Mouse (Mus musculus): Measurements from ENCODE around the gene Pafah1b2. TPM values are rescaled to one million over a fixed set of nuclear protein-coding genes. Genes with fewer than 3 reads are reported as not detected.

The Pafah1b2 gene
- total and polyA plus RNA-seq, 3 experiments = 65.5 to 154 (median 134) TPM

- DNase-seq (ENCODE audit: low spot score) (no peak), ATAC-seq (ENCODE audit: extremely low read depth, insufficient number of reproducible peaks, low FRiP score, poor library complexity, severe bottlenecking) (no peak)
- Histone ChIP-seq H3K36me3 (replicated peaks) (peaks cover 59% of the 10 kb centered on the region), H3K4me1 (ENCODE audit: insufficient read depth, low read depth, low read length) (peaks cover 27% of the 10 kb centered on the region), H3K9me3 (replicated peaks) (no peaks in the 10 kb centered on the region), H3K4me3 (ENCODE audit: low read depth, low read length) (no peak overlapping the region), H3K27me3 (ENCODE audit: insufficient read depth, low read length) (no peaks in the 10 kb centered on the region)
- TF ChIP-seq GATA2 (IDR thresholded peaks at IDR 0.05; ENCODE audit: borderline replicate concordance, low read depth, low read length) (no peak), TAL1 (conservative IDR thresholded peaks at IDR 0.05; ENCODE audit: low read depth, low read length) (no peak), GATA1 (IDR thresholded peaks at IDR 0.05; ENCODE audit: borderline replicate concordance, low read length) (no peak), POLR2AphosphoS5 (IDR thresholded peaks at IDR 0.05; ENCODE audit: insufficient replicate concordance, low read depth, low read length) (no peak), CTCF (IDR thresholded peaks at IDR 0.05; ENCODE audit: low read depth, low read length) (no peak)
Measured at GRCm38 (mm10) chr9:45958851-45959250, 53.6 kb downstream of the Pafah1b2 start.

- Histone ChIP-seq H3K27me3 (ENCODE audit: insufficient read depth, low read length) (no peaks in the 10 kb centered on the region), H3K36me3 (replicated peaks) (peaks cover 56% of the 10 kb centered on the region), H3K9me3 (replicated peaks) (no peaks in the 10 kb centered on the region), H3K4me1 (ENCODE audit: insufficient read depth, low read depth, low read length) (peaks cover 34% of the 10 kb centered on the region), H3K4me3 (ENCODE audit: low read depth, low read length) (no peak overlapping the region)
- DNase-seq (ENCODE audit: low spot score) (no peak), ATAC-seq (ENCODE audit: extremely low read depth, insufficient number of reproducible peaks, low FRiP score, poor library complexity, severe bottlenecking) (no peak)
- TF ChIP-seq GATA2 (IDR thresholded peaks at IDR 0.05; ENCODE audit: borderline replicate concordance, low read depth, low read length) = no peak
- no peak for TF ChIP-seq POLR2AphosphoS5 (IDR thresholded peaks at IDR 0.05; ENCODE audit: insufficient replicate concordance, low read depth, low read length)
- no peak for TF ChIP-seq CTCF (IDR thresholded peaks at IDR 0.05; ENCODE audit: low read depth, low read length)
- TF ChIP-seq GATA1 (IDR thresholded peaks at IDR 0.05; ENCODE audit: borderline replicate concordance, low read length) = no peak
- no peak for TF ChIP-seq TAL1 (conservative IDR thresholded peaks at IDR 0.05; ENCODE audit: low read depth, low read length)
Measured at GRCm38 (mm10) chr9:45958023-45958670, 54.3 kb downstream of the Pafah1b2 start.

DNA sequence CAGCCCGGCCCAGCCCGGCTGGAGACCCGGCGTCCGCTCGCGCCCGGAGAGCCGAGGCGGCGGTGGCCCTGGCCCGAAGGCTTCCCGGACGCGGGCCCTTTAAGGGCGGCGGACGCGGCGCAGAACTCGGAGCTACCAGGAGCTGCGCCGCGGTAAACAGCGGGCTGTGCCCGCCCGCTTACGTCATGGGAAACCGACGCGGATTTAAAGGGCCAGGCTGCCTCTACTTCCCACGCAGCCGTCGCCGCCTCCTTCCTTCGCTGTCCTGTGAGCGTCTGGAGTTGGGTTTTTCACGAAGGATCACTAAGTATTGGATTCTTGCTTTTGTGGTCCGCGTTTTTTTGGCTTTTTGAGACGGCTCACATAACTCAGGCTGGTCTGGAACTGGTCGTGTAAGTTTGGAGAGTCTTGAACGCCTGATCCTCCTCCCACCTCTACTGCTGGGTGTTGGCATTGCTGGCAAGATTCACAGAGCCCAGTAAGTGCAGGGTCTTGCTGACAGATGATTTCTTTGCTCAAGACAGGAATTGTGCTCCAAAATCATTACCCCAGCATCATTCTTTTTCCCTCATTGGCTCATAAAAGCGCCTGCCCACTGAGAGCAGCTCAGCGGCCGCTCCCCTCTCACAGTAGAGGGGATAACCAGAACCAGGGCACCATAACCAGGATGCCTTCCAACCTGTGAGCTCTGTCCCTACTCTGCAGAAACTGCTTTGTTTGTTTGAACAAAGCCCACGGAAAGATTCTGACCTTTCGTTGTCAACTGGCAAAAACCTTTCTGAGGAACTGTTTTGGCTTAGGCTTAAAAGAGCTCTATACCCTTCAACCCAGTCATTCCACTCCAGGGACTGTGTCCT, 57.2 kb downstream of the Pafah1b2 start, which contains the start of gene Sidt2:
Gene Sidt2 (minus strand): TSS at position 152 of the 857 bp plus-strand sequence.
- TF ChIP-seq TAL1 (conservative IDR thresholded peaks at IDR 0.05; ENCODE audit: low read depth, low read length) = no peak
- no peak for TF ChIP-seq POLR2AphosphoS5 (IDR thresholded peaks at IDR 0.05; ENCODE audit: insufficient replicate concordance, low read depth, low read length)
- TF ChIP-seq GATA1 (IDR thresholded peaks at IDR 0.05; ENCODE audit: borderline replicate concordance, low read length) = no peak
- no peak for TF ChIP-seq GATA2 (IDR thresholded peaks at IDR 0.05; ENCODE audit: borderline replicate concordance, low read depth, low read length)
- TF ChIP-seq CTCF (IDR thresholded peaks at IDR 0.05; ENCODE audit: low read depth, low read length) = no peak
- H3K4me3 ChIP-seq (ENCODE audit: low read depth, low read length) = peak within 1 kb of the TSS; percentile 90
- peaks cover 57% of the 10 kb centered on the region for H3K36me3 ChIP-seq (replicated peaks)
- H3K4me1 ChIP-seq (ENCODE audit: insufficient read depth, low read depth, low read length) = peaks cover 39% of the 10 kb centered on the region
- H3K9me3 ChIP-seq (replicated peaks) = no peaks in the 10 kb centered on the region
- H3K27me3 ChIP-seq (ENCODE audit: insufficient read depth, low read length) = no peaks in the 10 kb centered on the region
- ATAC-seq (ENCODE audit: extremely low read depth, insufficient number of reproducible peaks, low FRiP score, poor library complexity, severe bottlenecking) = peak; percentile 87
- DNase-seq (ENCODE audit: low spot score) = peak; percentile 88

GRCm38 (mm10) chr9:45954294-45955106, 58.0 kb downstream of the Pafah1b2 start:
- Histone ChIP-seq H3K4me3 (ENCODE audit: low read depth, low read length) (peak overlapping the region; percentile 90), H3K4me1 (ENCODE audit: insufficient read depth, low read depth, low read length) (peaks cover 41% of the 10 kb centered on the region), H3K9me3 (replicated peaks) (no peaks in the 10 kb centered on the region), H3K27me3 (ENCODE audit: insufficient read depth, low read length) (no peaks in the 10 kb centered on the region), H3K36me3 (replicated peaks) (peaks cover 57% of the 10 kb centered on the region)
- ATAC-seq (ENCODE audit: extremely low read depth, insufficient number of reproducible peaks, low FRiP score, poor library complexity, severe bottlenecking) (no peak), DNase-seq (ENCODE audit: low spot score) (peak; percentile 81)
- TF ChIP-seq TAL1 (conservative IDR thresholded peaks at IDR 0.05; ENCODE audit: low read depth, low read length) (no peak), POLR2AphosphoS5 (IDR thresholded peaks at IDR 0.05; ENCODE audit: insufficient replicate concordance, low read depth, low read length) (no peak), GATA2 (IDR thresholded peaks at IDR 0.05; ENCODE audit: borderline replicate concordance, low read depth, low read length) (no peak), GATA1 (IDR thresholded peaks at IDR 0.05; ENCODE audit: borderline replicate concordance, low read length) (no peak), CTCF (IDR thresholded peaks at IDR 0.05; ENCODE audit: low read depth, low read length) (no peak)

GRCm38 (mm10) chr9:45953511-45954293, 58.8 kb downstream of the Pafah1b2 start:
- DNase-seq (ENCODE audit: low spot score) (no peak), ATAC-seq (ENCODE audit: extremely low read depth, insufficient number of reproducible peaks, low FRiP score, poor library complexity, severe bottlenecking) (no peak)
- H3K27me3 ChIP-seq (ENCODE audit: insufficient read depth, low read length) = no peaks in the 10 kb centered on the region
- peak overlapping the region; percentile 90 for H3K4me3 ChIP-seq (ENCODE audit: low read depth, low read length)
- H3K36me3 ChIP-seq (replicated peaks) = peaks cover 59% of the 10 kb centered on the region
- TF ChIP-seq TAL1 (conservative IDR thresholded peaks at IDR 0.05; ENCODE audit: low read depth, low read length) = no peak
- TF ChIP-seq POLR2AphosphoS5 (IDR thresholded peaks at IDR 0.05; ENCODE audit: insufficient replicate concordance, low read depth, low read length) = no peak
- no peak for TF ChIP-seq GATA1 (IDR thresholded peaks at IDR 0.05; ENCODE audit: borderline replicate concordance, low read length)
- TF ChIP-seq CTCF (IDR thresholded peaks at IDR 0.05; ENCODE audit: low read depth, low read length) = no peak
- TF ChIP-seq GATA2 (IDR thresholded peaks at IDR 0.05; ENCODE audit: borderline replicate concordance, low read depth, low read length) = no peak
- H3K9me3 ChIP-seq (replicated peaks) = no peaks in the 10 kb centered on the region
- peaks cover 38% of the 10 kb centered on the region for H3K4me1 ChIP-seq (ENCODE audit: insufficient read depth, low read depth, low read length)

Measured in G1E (cell line).